Mouse (Mus musculus): ENCODE data around the gene Samd4.
A peak's percentile ranks its signal among the peaks of the same experiment; 100 is the strongest.

The Samd4 gene

GRCm38 (mm10) chr14:46908858-46909257 lies 26.2 kb downstream of the Samd4 start:
- no peak for DNase-seq (ENCODE audit: low spot score in 2 of 2)

GRCm38 (mm10) chr14:46912496-46912895 lies 29.8 kb downstream of the Samd4 start:
- DNase-seq (ENCODE audit: low spot score in 2 of 2): no peak

- DNase-seq (ENCODE audit: low spot score in 2 of 2): peak; percentile 37 to 42
Measured at GRCm38 (mm10) chr14:46914356-46914755, 31.7 kb downstream of the Samd4 start.

GRCm38 (mm10) chr14:46915555-46915954 lies 32.9 kb downstream of the Samd4 start:
- peak; percentile 22 to 57 for DNase-seq (ENCODE audit: low spot score in 2 of 2)

- DNase-seq (ENCODE audit: low spot score in 2 of 2): no peak
Measured at GRCm38 (mm10) chr14:46916581-46916980, 33.9 kb downstream of the Samd4 start.

- DNase-seq (ENCODE audit: low spot score in 2 of 2): no peak
Measured at GRCm38 (mm10) chr14:46917136-46917535, 34.5 kb downstream of the Samd4 start.

- no peak for DNase-seq (ENCODE audit: low spot score in 2 of 2)
Measured at GRCm38 (mm10) chr14:46917581-46917980, 34.9 kb downstream of the Samd4 start.

- no peak for DNase-seq (ENCODE audit: low spot score in 2 of 2)
Measured at GRCm38 (mm10) chr14:46920496-46920895, 37.8 kb downstream of the Samd4 start.

GRCm38 (mm10) chr14:46921178-46921975 lies 38.7 kb downstream of the Samd4 start:
- DNase-seq (ENCODE audit: low spot score in 2 of 2): no peak

- peak; percentile 43 to 49 for DNase-seq (ENCODE audit: low spot score in 2 of 2)
Measured at GRCm38 (mm10) chr14:46923931-46924330, 41.3 kb downstream of the Samd4 start.

- DNase-seq (ENCODE audit: low spot score in 2 of 2): peak; percentile 42 to 48
Measured at GRCm38 (mm10) chr14:46924422-46924821, 41.8 kb downstream of the Samd4 start.

- DNase-seq (ENCODE audit: low spot score in 2 of 2): no peak
Measured at GRCm38 (mm10) chr14:46928556-46928955, 45.9 kb downstream of the Samd4 start.

GRCm38 (mm10) chr14:46932121-46932520 lies 49.5 kb downstream of the Samd4 start:
- no peak for DNase-seq (ENCODE audit: low spot score in 2 of 2)

GRCm38 (mm10) chr14:46932708-46933107 lies 50.1 kb downstream of the Samd4 start:
- no peak for DNase-seq (ENCODE audit: low spot score in 2 of 2)

GRCm38 (mm10) chr14:46941077-46941476 lies 58.4 kb downstream of the Samd4 start:
- DNase-seq (ENCODE audit: low spot score in 2 of 2): no peak

GRCm38 (mm10) chr14:46941896-46942812 lies 59.5 kb downstream of the Samd4 start:
- peak; percentile 64 to 74 for DNase-seq (ENCODE audit: low spot score in 2 of 2)

- DNase-seq (ENCODE audit: low spot score in 2 of 2): no peak
Measured at GRCm38 (mm10) chr14:46944411-46944810, 61.8 kb downstream of the Samd4 start.

- no peak for DNase-seq (ENCODE audit: low spot score in 2 of 2)
Measured at GRCm38 (mm10) chr14:46945903-46946490, 63.3 kb downstream of the Samd4 start.

GRCm38 (mm10) chr14:46947644-46948043 lies 65.0 kb downstream of the Samd4 start:
- DNase-seq (ENCODE audit: low spot score in 2 of 2): no peak

GRCm38 (mm10) chr14:46950527-46951384 lies 68.1 kb downstream of the Samd4 start:
- no peak for DNase-seq (ENCODE audit: low spot score in 2 of 2)

- DNase-seq (ENCODE audit: low spot score in 2 of 2): no peak
Measured at GRCm38 (mm10) chr14:46952264-46952663, 69.6 kb downstream of the Samd4 start.

Data from heart, adult 9 months (tissue).